Mouse (Mus musculus): ENCODE measurements at regions not wholly inside any gene's neighbourhood (a gene's known extent, or its start where the extent isn't known, plus 50 kb on each side); places are given as distances from the start of the nearest gene placed in this dataset.

GRCm38 (mm10) chr16:30652692-30653091, 53.2 kb downstream of the Fam43a start:
- DNase-seq = no peak

DNA sequence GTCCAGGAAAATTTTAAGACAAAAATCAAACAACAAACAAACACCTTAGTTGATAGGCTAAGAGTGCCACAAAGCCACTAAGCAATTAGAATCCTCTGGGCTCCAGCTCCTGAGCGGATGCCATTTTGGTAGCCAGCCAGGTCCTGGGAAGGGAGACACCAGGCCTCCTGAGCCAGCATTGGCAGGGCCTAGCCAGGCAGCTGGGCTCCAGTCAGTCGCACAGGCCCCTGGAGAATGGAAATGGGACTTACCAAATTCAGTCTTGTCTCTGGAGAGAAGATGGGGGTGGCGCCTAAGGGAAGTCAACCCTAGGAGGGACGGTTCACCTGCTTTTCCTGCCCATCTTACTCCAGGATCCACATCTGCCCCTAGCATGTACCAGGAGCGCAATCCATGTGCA, 54.3 kb downstream of the Fam43a start:
- DNase-seq = peak; percentile 85

- peak; percentile 65 for DNase-seq
Measured at GRCm38 (mm10) chr16:30654226-30654625, 54.7 kb downstream of the Fam43a start.

GRCm38 (mm10) chr16:30655798-30656221, 56.3 kb downstream of the Fam43a start:
- DNase-seq = peak; percentile 31

DNA sequence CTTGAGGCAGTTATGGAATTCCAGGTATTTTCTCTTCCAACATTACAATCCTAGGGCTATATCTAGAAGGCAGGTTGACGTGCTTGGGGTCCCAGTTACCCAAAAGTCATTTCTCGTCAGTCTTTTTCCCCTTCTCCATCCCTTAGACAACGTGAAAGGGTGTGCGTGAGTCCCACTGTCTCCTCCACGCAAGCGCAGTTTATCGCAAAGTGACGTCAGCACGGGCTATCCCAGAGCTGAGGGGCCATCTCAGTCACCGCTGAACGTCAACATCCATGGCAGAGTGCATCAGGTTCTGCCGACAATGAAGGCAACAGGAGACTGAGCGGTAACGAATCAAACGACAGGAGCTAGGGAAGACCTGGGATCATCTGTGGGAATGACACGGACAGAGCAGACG, 57.4 kb downstream of the Fam43a start:
- DNase-seq = no peak

DNA sequence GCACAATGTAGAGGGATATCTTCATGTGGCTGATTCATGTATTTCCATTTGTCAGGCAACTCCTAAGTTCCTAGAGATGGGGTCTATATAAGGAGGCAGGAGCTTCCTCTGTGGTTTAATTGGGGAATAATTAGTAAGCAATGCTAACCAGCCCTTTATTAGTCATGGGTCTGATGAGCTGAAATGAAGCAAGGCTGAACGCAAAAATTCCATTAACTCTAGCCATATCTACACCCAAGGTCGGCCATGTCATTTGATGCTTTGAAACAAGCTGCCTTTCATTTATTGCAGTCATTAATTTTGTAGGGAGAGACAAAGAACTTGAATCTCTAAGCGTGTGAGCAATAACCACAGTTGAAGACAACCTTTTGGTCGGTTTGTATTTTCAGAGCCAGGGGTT, 59.4 kb downstream of the Fam43a start:
- DNase-seq = no peak

GRCm38 (mm10) chr16:30661086-30661977, 61.8 kb downstream of the Fam43a start:
- DNase-seq = no peak

GRCm38 (mm10) chr16:30663055-30663454, 63.5 kb downstream of the Fam43a start:
- DNase-seq = no peak

DNA sequence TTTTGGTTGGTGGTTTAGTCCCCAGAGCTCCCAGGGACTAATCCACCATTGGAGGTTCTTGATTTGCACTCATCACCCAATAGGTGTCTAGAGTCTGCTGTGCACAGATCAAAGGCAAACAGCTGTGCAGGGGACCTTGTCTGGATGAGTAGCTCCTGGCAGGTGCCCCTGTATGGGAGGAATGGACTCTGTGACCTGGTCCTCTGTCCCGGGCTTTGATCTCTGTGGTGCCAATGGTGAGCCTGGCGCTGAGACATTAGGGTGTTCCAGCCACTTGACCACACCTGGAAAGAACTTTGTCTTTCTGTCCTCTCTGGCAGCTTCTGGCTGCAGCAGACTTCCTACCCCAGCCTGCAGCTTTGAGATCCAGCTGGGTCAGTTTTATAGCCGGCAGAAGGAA, 64.4 kb downstream of the Fam43a start:
- DNase-seq = no peak

GRCm38 (mm10) chr16:30664433-30664832, 64.9 kb downstream of the Fam43a start:
- no peak for DNase-seq

- DNase-seq = no peak
Measured at GRCm38 (mm10) chr16:30665881-30666280, 66.4 kb downstream of the Fam43a start.

- DNase-seq = no peak
Measured at GRCm38 (mm10) chr16:30669883-30670282, 70.4 kb downstream of the Fam43a start.

DNA sequence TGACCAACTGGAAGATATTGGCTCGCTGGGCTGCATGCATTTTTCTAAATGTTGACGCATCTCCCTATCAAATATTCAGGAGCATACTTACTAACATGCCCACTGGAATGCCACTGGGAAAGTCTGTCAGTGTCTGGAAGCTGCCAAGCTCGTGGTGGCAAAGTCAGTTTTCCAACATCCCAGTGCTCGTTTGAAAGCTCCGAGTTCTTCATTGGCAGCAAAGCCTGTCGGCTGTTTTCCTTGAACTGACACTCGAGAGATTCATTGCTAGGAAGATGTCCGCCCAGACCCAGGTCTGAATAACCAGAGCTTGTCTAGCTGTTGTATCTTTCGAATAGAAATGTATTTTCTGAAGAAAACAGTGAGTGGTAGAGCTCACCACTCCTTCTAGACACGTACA, 72.1 kb downstream of the Fam43a start:
- no peak for DNase-seq

- DNase-seq = no peak
Measured at GRCm38 (mm10) chr16:30672776-30673550, 73.4 kb downstream of the Fam43a start.

DNA sequence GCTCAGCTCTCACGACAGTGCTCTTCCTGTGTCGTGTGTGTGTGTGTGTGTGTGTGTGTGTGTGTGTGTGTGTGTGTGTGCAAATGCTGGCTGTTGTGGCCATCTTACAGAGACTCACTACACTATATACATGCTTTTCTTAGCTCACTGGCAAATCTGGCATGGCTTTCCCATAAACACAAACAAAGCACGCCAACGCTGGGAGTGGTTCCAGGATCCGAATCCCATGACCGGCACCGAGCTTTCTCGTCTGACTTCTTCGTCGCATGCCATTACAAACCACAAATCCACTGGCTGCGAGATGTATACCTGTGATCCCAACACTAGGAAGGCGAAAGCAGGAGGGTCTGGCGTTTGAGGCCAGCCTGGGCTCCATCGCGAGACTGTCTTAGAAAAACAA, 74.1 kb downstream of the Fam43a start:
- DNase-seq = no peak

DNA sequence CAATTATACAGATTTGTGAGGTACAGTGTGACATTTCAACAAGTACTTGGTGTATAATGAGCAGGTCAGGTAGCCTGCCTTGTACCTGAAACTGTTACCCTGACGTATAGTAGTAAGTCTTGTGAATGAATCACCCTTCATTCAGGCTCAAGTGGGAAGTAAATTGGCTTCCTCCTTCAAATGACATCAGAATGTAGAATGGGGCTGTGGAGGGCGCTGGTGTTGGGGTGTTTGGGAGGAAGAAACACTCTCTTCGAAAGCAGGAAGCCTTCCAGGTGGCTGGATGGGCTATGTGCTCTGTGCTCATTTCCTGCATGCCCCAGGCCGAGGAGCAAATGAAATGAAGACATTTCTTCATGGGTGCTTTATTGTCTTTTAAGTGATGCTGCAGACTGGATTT, 76.3 kb downstream of the Fam43a start:
- DNase-seq = no peak

- DNase-seq = no peak
Measured at GRCm38 (mm10) chr16:30677016-30677415, 77.5 kb downstream of the Fam43a start.

DNA sequence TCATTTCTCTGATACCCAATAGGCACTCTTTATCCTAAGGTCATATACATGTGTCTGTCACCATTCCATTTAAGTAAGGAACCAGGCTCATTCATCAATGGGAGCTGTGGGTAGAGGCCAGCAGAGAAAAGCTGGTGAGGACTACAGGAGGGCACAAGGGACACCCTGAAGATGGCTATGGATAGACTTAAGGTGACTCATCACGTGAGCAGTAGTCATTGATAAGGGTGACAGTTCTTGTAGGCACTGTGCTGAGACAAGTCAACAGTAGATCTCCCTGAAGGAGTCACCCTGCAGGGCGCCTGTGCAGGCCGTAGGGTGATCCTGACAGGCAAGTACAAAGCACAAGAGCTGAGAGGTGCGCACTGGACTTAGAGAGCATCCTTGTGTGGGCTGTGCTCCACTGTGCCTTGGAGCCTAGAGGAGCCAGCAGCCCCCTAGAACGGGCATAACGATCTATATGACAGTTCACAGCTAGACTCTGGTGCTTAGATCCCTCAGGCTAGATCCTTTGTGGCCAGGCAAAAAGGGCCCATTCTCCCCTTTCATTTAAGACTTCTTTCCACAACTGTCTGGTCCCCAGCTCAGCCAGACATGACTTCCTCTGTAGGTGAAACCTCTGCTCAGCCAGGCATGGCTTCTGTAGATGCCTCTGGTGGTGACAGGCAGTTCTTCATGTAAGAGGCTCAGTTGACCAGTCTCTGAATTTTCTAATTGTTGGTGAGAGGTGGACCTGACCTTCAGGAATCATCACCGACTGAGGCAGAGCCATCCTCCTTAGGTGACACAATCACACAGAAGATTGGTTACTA, 78.6 kb downstream of the Fam43a start:
- no peak for DNase-seq

DNA sequence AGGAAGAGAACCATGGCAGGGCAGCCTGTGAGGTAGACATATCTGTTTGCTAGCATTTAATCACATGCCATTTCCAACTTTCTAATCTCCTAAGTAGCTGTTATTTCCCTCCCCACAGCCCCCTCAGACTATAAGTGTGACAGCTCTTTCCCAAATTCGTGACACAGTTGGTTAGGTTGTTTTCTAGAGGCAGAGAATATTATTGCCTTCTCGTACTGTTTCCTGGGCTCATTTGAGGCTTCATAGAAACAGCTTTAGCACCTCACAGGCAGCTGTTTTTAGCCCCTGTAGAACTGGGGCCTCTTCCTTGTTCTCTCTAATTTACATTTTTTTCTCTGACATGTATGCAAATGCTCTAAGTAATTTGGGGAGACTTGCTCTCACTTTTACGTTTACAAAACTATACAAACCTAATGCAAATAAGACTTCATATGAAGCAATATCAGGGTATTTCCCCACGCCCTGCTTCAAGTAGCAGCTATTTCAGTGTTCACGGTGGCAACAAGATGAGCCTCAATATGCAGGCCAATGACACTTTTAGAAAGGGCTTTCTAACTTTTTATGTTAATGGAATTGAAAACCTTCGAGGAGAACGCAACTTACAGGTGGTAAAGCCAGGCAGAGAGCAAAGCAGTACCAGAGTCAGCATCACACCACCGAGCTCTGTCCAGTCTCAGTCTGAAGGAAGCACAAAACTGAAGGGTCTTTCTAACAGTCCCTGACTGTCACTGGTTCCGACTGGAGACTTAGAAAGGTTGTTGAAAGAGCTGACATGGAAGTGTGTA, 79.4 kb downstream of the Fam43a start:
- DNase-seq = no peak

- no peak for DNase-seq
Measured at GRCm38 (mm10) chr16:30679493-30679811, 79.9 kb downstream of the Fam43a start.

GRCm38 (mm10) chr16:30681421-30681820, 81.9 kb downstream of the Fam43a start:
- no peak for DNase-seq

DNA sequence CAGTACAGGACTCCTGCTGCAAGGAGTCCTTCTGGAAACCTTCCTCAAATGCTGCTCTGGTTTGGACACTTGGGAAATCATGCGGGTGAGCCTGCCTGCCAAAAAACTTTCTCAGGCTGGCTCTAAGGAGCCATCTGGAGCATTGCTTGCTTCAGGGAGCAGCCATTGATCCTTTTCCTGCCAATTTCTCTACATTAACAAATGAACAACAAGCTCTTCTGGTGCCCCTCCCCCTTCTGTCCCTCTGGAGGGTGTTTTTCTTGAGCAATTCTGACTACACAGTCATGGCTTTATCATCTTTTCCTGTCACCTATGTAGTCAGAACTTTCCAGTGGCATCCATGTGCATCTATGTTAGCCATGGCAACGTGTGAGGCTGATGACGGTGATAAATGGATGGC, 84.5 kb downstream of the Fam43a start:
- peak; percentile 60 for DNase-seq

Data from adrenal gland, postnatal 10 days (tissue).